Mouse (Mus musculus) liver, adult 2 months (tissue): ENCODE data around the gene Phlda1.

Source experiments
- CTCF ChIP-seq: fragments of 200-500 bp; IDR thresholded peaks from 2 replicates; pipeline ENCODE4 v1.5.1; 2011; ENCODE audit warnings: low read depth, low read length, control low read depth
- POLR2A ChIP-seq: fragments of 200-500 bp; IDR thresholded peaks from 2 replicates; pipeline ENCODE4 v1.6.1; 2011; ENCODE audit warnings: low read length, control low read depth; ENCODE audit not compliant: insufficient read depth; ENCODE audit errors: extremely low read depth

DNA sequence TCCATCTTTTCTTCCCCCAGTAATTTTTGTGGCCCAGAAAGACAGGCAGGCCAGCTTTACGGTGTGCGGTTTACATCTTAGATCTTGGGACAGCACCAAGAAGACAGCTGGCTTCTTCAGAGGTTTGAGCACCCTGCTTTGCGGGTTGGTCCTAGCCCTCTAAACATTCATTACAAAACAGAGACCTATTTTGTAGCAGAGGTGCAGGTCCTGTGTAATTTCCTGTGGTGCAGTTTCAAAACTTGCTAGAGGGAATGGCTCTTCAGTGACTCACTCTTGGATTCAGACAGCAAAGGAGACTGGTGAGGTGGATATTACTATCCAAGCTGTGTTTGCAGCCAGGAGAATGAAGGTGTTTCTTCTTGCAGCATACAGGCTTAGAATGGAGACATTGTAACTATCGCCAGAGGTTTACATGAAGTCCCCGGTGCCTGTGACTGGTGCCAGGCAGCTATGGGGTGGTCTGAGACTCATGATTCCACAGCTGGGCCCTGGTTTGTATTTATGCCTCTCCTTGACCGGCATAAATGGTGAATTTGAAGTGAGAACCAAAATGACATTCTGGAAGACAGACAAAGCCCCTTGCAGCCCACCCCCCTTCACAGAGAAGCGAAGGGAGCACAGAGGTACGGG, 10.8 kb downstream of the Phlda1 start:
- TF ChIP-seq CTCF (no peak), POLR2A (no peak)
